Mouse (Mus musculus) liver, embryonic 11.5 days (tissue): ENCODE measurements around the gene Cacng1. TPM values are rescaled to one million over a fixed set of nuclear protein-coding genes. Genes with fewer than 3 reads are reported as not detected.

Experiments used
- ATAC-seq: fragments of 200-750 bp; cut with Nextera tagmentation; replicated peaks from 2 replicates; pipeline ENCODE4 v1.8.0; 2017; ENCODE audit warnings: moderate number of reproducible peaks, mild to moderate bottlenecking, moderate TSS enrichment, moderate library complexity; ENCODE audit not compliant: low FRiP score
- DNase-seq: peaks from one replicate; pipeline ENCODE4 v3.0.0-alpha.2; 2017; ENCODE audit warnings: low spot score
- H3K27ac ChIP-seq: fragments of 300-500 bp; sonication (generic); 2 replicates; pipeline ENCODE4 v1.5.1; 2014; ENCODE audit warnings: mild to moderate bottlenecking, low read depth, low read length, control low read depth
- H3K27me3 ChIP-seq: fragments of 300-500 bp; sonication (generic); replicated peaks from 2 replicates; pipeline ENCODE4 v1.6.1; 2014; ENCODE audit warnings: low read length, mixed read lengths; ENCODE audit not compliant: control insufficient read depth, insufficient read depth
- H3K36me3 ChIP-seq: fragments of 300-500 bp; sonication (generic); 2 replicates; pipeline ENCODE4 v1.6.1; 2014; ENCODE audit warnings: mild to moderate bottlenecking, low read length, moderate library complexity, mixed read lengths; ENCODE audit not compliant: control insufficient read depth, insufficient read depth
- H3K4me1 ChIP-seq: fragments of 300-500 bp; sonication (generic); replicated peaks from 2 replicates; pipeline ENCODE4 v1.6.1; 2014; ENCODE audit warnings: low read length, mixed read lengths; ENCODE audit not compliant: control insufficient read depth, insufficient read depth
- H3K4me2 ChIP-seq: fragments of 300-500 bp; sonication (generic); 2 replicates; pipeline ENCODE4 v1.6.1; 2014; ENCODE audit warnings: mild to moderate bottlenecking, control low read depth, moderate library complexity
- H3K4me3 ChIP-seq: fragments of 300-500 bp; sonication (generic); 2 replicates; pipeline ENCODE4 v1.5.1; 2014; ENCODE audit warnings: low read depth, low read length, control low read depth
- H3K9ac ChIP-seq: fragments of 300-500 bp; sonication (generic); 2 replicates; pipeline ENCODE4 v1.6.1; 2014; ENCODE audit warnings: low read depth, low read length, control low read depth
- H3K9me3 ChIP-seq: fragments of 300-500 bp; sonication (generic); 2 replicates; pipeline ENCODE4 v1.6.1; 2016; ENCODE audit warnings: low read length, inconsistent platforms, mixed read lengths; ENCODE audit not compliant: control insufficient read depth
- WGBS: fragments of 180-500 bp; shearing (Covaris S2); extraction: QIAGEN DNeasy Blood & Tissue Kit; methylation state at CpG from one replicate; pipeline ENCODE4 v1.1.7; 2014; 5-methylcytosine and 5-hydroxymethylcytosine counted together
- polyA plus RNA-seq: library from polyadenylated mRNA; unstranded; fragments of >200 nt; fragmentation: Nextera tagmentation; extraction: Ambion mirVana; gene quantifications from 2 replicates; pipeline ENCODE4 v1.2.1, GENCODE M21; 2014

The Cacng1 gene
- polyA plus RNA-seq, 1 experiment from 2014 or later, result not detected

GRCm38 (mm10) chr11:107720264-107721021 is 4.1 kb upstream of the Cacng1 start:
- no peaks in the 10 kb centered on the region for H3K9me3 ChIP-seq
- H3K4me2 ChIP-seq, result no peak overlapping the region
- no peak overlapping the region for H3K27ac ChIP-seq
- no peak overlapping the region for H3K4me3 ChIP-seq
- no peak overlapping the region for H3K9ac ChIP-seq
- no peaks in the 10 kb centered on the region for H3K4me1 ChIP-seq
- H3K36me3 ChIP-seq, result no peaks in the 10 kb centered on the region
- whole genome bisulfite sequencing, result 84% methylated on average over 9 of the region's 9 CpGs
- DNase-seq (no peak), ATAC-seq (no peak)
- H3K27me3 ChIP-seq, result no peaks in the 10 kb centered on the region

DNA sequence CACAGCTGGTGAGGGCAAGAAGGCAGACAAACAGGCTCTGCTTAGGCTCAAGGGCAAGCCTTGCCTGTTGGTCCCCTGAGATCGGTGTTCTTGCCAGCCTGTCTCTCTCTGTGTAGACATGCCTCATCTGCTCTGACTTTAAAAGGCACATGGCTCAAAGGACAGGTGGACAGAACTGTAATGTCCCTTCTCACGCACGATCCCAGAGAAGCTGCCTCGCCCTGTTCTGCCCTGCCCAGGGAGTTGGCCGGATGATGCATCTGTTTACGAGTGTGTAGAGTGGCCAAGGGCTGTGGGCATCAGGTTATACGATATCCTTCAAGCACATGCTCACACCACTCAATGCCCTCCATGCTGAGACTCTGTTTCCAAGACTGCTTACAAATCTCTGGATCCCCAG is 2.0 kb downstream of the Cacng1 start:
- Histone ChIP-seq H3K4me1 (no peaks in the 10 kb centered on the region; the same call in 1 of the 2 replicates), H3K9ac (no peak overlapping the region), H3K4me3 (no peak overlapping the region), H3K36me3 (no peaks in the 10 kb centered on the region), H3K9me3 (no peaks in the 10 kb centered on the region), H3K4me2 (no peak overlapping the region), H3K27ac (no peak overlapping the region), H3K27me3 (no peaks in the 10 kb centered on the region)
- DNase-seq, result no peak
- ATAC-seq, result no peak
- 85% methylated on average over 7 of the region's 7 CpGs for WGBS

GRCm38 (mm10) chr11:107710379-107710778 is 5.9 kb downstream of the Cacng1 start:
- H3K9ac ChIP-seq, result no peak overlapping the region
- ATAC-seq (no peak), DNase-seq (no peak)
- no peak overlapping the region for H3K4me2 ChIP-seq
- H3K4me3 ChIP-seq, result no peak overlapping the region
- H3K4me1 ChIP-seq, result no peaks in the 10 kb centered on the region; the same call in 1 of the 2 replicates
- WGBS, result 60% methylated on average over 3 of the region's 3 CpGs
- H3K27ac ChIP-seq, result no peak overlapping the region
- no peaks in the 10 kb centered on the region for H3K36me3 ChIP-seq
- no peaks in the 10 kb centered on the region for H3K9me3 ChIP-seq
- peaks cover 5% of the 10 kb centered on the region; the same call in 1 of the 2 replicates for H3K27me3 ChIP-seq

- no peak overlapping the region for H3K27ac ChIP-seq
- peaks cover 22% of the 10 kb centered on the region for H3K27me3 ChIP-seq
- no peak overlapping the region for H3K4me2 ChIP-seq
- no peak overlapping the region for H3K4me3 ChIP-seq
- H3K9ac ChIP-seq, result no peak overlapping the region
- DNase-seq, result no peak
- H3K36me3 ChIP-seq, result no peaks in the 10 kb centered on the region
- no peaks in the 10 kb centered on the region for H3K9me3 ChIP-seq
- no peaks in the 10 kb centered on the region; the same call in 1 of the 2 replicates for H3K4me1 ChIP-seq
- 80% methylated on average over 20 of the region's 20 CpGs for WGBS
- no peak for ATAC-seq
These were observed 8.3 kb downstream of the Cacng1 start for GRCm38 (mm10) chr11:107707897-107708610.

DNA sequence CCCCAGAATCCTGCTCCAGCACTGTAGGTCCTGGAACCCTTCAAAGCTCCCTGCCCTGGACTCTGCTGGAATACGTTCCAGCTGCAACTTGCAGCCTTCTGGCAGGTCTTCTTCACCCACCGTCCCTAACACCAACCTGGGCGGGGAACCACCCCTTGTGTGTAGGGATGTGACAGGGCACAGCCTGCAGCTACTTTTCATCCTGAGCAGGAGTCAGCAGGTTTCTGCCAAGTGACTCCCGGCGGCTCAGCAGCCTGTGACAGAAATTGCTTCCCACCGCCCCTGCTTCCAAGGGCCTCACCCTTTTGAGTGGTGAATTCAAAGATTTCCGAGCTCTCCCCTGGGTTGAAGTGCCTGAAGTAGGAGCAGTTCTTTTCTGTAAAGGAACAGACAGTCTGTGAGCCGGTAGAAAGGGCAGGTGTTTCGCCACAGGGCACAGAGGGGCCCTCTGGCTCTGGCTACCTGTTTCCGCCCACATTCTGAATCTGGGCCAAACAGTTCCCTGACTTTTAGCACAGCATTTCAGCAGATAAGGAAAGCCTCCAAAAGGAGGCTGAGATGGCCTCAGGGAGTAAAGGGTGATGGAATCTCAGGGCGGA is 10.7 kb downstream of the Cacng1 start:
- DNase-seq (no peak), ATAC-seq (no peak)
- Histone ChIP-seq H3K36me3 (no peaks in the 10 kb centered on the region), H3K4me1 (no peaks in the 10 kb centered on the region), H3K9ac (no peak overlapping the region), H3K4me2 (no peak overlapping the region), H3K4me3 (no peak overlapping the region), H3K27me3 (peaks cover 22% of the 10 kb centered on the region), H3K9me3 (no peaks in the 10 kb centered on the region), H3K27ac (no peak overlapping the region)
- WGBS, result 75% methylated on average over 11 of the region's 11 CpGs

DNA sequence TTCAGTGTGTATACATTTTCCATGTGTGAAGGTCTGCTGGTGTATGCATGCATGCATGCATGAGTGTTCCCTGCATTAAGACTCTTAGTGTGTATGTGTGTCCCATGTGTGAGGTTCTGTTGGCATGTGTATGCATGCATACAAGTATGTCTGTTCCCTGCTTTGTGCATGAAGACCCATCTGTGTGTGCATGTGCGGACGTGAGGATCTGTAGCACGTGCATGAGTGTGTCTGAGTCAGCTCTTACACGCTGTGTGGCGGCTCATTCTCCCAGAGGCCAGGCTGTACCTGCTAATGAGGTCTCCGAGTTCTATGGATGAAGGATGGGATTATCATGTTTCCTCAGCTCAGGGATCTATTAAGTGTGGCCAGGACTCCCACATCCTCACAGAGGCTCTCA is 11.3 kb downstream of the Cacng1 start:
- no peak for DNase-seq
- no peak for ATAC-seq
- Histone ChIP-seq H3K27ac (no peak overlapping the region), H3K9me3 (no peaks in the 10 kb centered on the region), H3K4me2 (no peak overlapping the region), H3K4me3 (no peak overlapping the region), H3K4me1 (no peaks in the 10 kb centered on the region), H3K27me3 (peaks cover 22% of the 10 kb centered on the region), H3K36me3 (no peaks in the 10 kb centered on the region), H3K9ac (no peak overlapping the region)
- 80% methylated on average over 6 of the region's 6 CpGs for WGBS

- no peak for ATAC-seq
- H3K9ac ChIP-seq, result no peak overlapping the region
- peaks cover 20% of the 10 kb centered on the region for H3K27me3 ChIP-seq
- H3K4me3 ChIP-seq, result no peak overlapping the region
- DNase-seq, result no peak
- H3K9me3 ChIP-seq, result no peaks in the 10 kb centered on the region
- H3K4me1 ChIP-seq, result no peaks in the 10 kb centered on the region
- WGBS, result 51% methylated on average over 27 of the region's 27 CpGs
- no peak overlapping the region for H3K4me2 ChIP-seq
- H3K36me3 ChIP-seq, result no peaks in the 10 kb centered on the region
- no peak overlapping the region for H3K27ac ChIP-seq
These were observed 12.8 kb downstream of the Cacng1 start for GRCm38 (mm10) chr11:107703272-107704134.

GRCm38 (mm10) chr11:107699967-107700366 is 16.4 kb downstream of the Cacng1 start:
- ATAC-seq (no peak), DNase-seq (no peak)
- H3K9me3 ChIP-seq, result no peaks in the 10 kb centered on the region
- H3K4me2 ChIP-seq, result no peak overlapping the region
- 73% methylated on average over 4 of the region's 4 CpGs for WGBS
- no peak overlapping the region for H3K9ac ChIP-seq
- H3K27me3 ChIP-seq, result peaks cover 15% of the 10 kb centered on the region
- H3K27ac ChIP-seq, result no peak overlapping the region
- H3K4me3 ChIP-seq, result no peak overlapping the region
- no peaks in the 10 kb centered on the region for H3K4me1 ChIP-seq
- H3K36me3 ChIP-seq, result no peaks in the 10 kb centered on the region
